Mouse (Mus musculus) lung, adult 2 months (tissue): ENCODE measurements around the gene Gm20388.

ENCODE experiments used
- CTCF ChIP-seq: fragments of 200-500 bp; IDR thresholded peaks from 2 replicates; pipeline ENCODE4 v1.5.1; 2011; ENCODE audit warnings: mild to moderate bottlenecking, low read length, control low read depth; ENCODE audit not compliant: insufficient read depth
- POLR2A ChIP-seq: fragments of 200-500 bp; IDR thresholded peaks from 2 replicates; pipeline ENCODE4 v1.6.1; 2011; ENCODE audit warnings: low read depth, mild to moderate bottlenecking, control low read depth, low read length, borderline replicate concordance; ENCODE audit errors: extremely low read depth

GRCm38 (mm10) chr8:120211345-120211744 lies 300.7 kb downstream of the Gm20388 start:
- TF ChIP-seq CTCF (no peak), POLR2A (no peak)
